Mouse (Mus musculus): ENCODE data around the gene Rln3. TPM values are rescaled to one million over a fixed set of nuclear protein-coding genes. Genes with fewer than 3 reads are reported as not detected.

The Rln3 gene
- polyA plus RNA-seq, 1 experiment, result not detected

DNA sequence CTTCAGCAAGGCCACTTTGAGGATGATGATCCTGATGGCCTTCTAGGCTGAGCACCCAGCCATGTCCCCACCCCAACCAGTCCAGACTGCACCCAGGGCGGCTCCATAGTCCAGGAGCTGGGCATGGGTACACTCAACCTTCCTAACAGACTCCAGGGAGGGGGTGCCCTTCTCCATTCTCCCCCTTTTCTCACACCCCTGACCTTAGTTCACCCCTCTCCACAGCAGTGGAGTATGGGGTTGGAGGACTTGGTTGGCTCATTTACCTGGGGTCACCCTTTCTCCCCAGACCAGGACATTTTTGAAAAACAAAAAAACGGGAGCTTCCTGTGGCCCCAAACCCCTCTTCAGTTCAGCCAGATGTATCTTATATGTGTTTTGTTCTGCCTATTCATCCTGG, 45.0 kb downstream of the Rln3 start:
- H3K4me1 ChIP-seq (ENCODE audit: control insufficient read depth, insufficient read depth, low read length), result peaks cover 6% of the 10 kb centered on the region; the same call in 1 of the 2 replicates

DNA sequence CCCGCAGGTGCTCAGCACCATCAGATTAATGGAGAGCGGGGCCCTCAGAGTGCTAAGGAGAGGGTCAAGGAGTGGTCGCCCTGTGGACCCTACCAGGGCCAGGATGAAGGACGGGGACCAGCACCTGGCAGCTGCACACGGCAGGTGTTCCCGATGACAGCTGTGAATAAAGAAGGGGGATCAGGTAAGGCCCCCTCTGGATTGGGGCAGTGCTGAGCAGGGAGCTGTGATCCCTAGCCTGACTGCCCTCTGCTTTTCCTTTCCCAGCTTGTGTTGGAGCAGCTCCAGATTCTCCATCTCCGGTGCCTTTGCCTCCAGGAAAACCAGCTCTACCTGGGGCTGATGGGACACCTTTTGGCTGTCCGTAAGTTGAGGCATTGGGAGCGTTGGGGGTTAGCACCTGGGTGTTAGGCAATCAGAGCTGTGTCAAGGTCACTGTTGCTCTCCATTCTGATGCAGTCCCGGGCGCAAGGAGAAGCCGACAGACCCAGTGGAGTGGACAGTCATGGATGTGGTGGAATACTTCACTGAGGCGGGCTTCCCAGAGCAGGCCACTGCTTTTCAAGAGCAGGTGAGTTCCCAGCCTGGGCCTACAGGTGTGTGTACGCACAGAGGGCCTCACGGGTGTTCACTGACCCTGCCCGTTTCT, 45.6 kb downstream of the Rln3 start:
- Histone ChIP-seq H3K4me3 (ENCODE audit: insufficient read depth, low read length) (peak overlapping the region; percentile 81), H3K4me1 (ENCODE audit: control insufficient read depth, insufficient read depth, low read length) (peaks cover 6% of the 10 kb centered on the region; the same call in 1 of the 2 replicates), H3K27ac (ENCODE audit: insufficient read depth, low read length) (no peak overlapping the region)
- TF ChIP-seq POLR2A (IDR thresholded peaks at IDR 0.05; ENCODE audit: low read depth, low read length), result no peak
- no peak for TF ChIP-seq CTCF (IDR thresholded peaks at IDR 0.05; ENCODE audit: borderline replicate concordance, insufficient read depth, low read length)

More for the DNA sequence above, 45.0 kb downstream of the Rln3 start:
- H3K4me3 ChIP-seq (ENCODE audit: insufficient read depth, low read length), result no peak overlapping the region
- TF ChIP-seq POLR2A (IDR thresholded peaks at IDR 0.05; ENCODE audit: low read depth, low read length) (no peak), CTCF (IDR thresholded peaks at IDR 0.05; ENCODE audit: borderline replicate concordance, insufficient read depth, low read length) (no peak)
- no peak overlapping the region for H3K27ac ChIP-seq (ENCODE audit: insufficient read depth, low read length)

DNA sequence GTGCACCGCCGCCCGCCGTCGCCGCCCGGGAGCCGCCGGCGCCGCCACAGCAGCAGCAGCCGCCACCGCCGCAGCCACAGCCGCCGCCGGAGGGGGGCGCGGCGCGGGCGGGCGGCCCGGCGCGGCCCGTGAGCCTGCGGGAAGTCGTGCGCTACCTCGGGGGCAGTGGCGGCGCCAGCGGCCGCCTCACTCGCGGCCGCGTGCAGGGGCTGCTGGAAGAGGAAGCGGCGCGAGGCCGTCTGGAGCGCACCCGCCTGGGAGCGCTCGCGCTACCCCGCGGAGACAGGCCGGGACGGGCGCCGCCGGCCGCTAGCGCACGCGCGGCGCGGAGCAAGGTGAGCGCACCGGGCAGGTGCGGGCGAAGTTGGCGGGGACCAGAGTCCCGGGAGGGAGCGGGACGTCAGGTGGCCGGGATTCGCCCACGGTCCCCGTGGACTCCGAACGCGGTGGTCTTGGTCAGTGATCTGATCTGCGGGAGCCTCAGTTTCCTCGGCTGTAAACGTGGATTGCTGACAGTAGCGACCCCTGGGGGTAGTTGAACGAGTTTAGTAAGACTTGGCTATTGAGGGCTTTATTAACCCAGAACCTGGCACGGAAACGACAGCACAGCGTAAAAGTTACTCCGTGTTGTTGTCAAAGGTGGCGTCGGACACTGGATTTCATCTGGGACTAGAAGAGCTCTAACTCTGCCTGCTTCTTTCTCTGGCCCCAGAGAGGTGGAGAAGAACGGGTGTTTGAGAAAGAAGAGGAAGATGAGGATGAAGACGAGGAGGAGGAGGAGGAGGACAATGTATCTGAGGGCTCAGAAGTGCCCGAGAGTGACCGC, 46.4 kb downstream of the Rln3 start:
- 0 out of 2 replicates have a peak, but pooled peaks have one; percentile 8 for TF ChIP-seq CTCF (IDR thresholded peaks at IDR 0.05; ENCODE audit: borderline replicate concordance, insufficient read depth, low read length)
- TF ChIP-seq POLR2A (IDR thresholded peaks at IDR 0.05; ENCODE audit: low read depth, low read length), result no peak

DNA sequence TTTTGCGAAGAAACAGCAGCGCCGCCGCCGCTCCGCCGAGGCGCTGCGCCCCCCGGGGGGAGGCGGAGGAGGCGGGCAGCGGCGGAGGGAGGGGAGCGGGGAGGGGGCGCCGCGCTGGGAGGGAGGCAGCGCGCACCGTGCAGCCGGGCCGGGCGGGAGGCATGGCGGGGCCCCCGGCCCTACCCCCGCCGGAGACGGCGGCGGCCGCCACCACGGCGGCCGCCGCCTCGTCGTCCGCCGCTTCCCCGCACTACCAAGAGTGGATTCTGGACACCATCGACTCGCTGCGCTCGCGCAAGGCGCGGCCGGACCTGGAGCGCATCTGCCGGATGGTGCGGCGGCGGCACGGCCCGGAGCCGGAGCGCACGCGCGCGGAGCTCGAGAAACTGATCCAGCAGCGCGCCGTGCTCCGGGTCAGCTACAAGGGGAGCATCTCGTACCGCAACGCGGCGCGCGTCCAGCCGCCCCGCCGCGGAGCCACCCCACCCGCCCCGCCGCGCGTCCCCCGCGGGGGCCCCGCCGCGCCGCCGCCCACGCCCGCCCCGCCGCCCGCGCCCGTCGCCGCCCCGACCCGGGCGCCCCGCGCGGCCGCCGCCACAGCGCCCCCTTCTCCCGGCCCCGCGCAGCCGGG, 47.2 kb downstream of the Rln3 start, which contains the start of gene Samd1:
Gene Samd1, plus strand, starts transcription at position 162 of the 631 bp plus-strand sequence.
- TF ChIP-seq POLR2A (IDR thresholded peaks at IDR 0.05; ENCODE audit: low read depth, low read length) (no peak), CTCF (IDR thresholded peaks at IDR 0.05; ENCODE audit: borderline replicate concordance, insufficient read depth, low read length) (no peak)
- H3K4me1 ChIP-seq (ENCODE audit: control insufficient read depth, insufficient read depth, low read length), result peaks cover 3% of the 10 kb centered on the region; the same call in 1 of the 2 replicates
- peak within 1 kb of the TSS; percentile 81 for H3K4me3 ChIP-seq (ENCODE audit: insufficient read depth, low read length)
- H3K27ac ChIP-seq (ENCODE audit: insufficient read depth, low read length), result peak within 1 kb of the TSS; percentile 95

More for the DNA sequence above, 46.4 kb downstream of the Rln3 start:
- peaks cover 5% of the 10 kb centered on the region; the same call in 1 of the 2 replicates for H3K4me1 ChIP-seq (ENCODE audit: control insufficient read depth, insufficient read depth, low read length)
- peak overlapping the region; percentile 81 for H3K4me3 ChIP-seq (ENCODE audit: insufficient read depth, low read length)
- H3K27ac ChIP-seq (ENCODE audit: insufficient read depth, low read length), result peak overlapping the region; percentile 31; the same call in 1 of the 2 replicates

DNA sequence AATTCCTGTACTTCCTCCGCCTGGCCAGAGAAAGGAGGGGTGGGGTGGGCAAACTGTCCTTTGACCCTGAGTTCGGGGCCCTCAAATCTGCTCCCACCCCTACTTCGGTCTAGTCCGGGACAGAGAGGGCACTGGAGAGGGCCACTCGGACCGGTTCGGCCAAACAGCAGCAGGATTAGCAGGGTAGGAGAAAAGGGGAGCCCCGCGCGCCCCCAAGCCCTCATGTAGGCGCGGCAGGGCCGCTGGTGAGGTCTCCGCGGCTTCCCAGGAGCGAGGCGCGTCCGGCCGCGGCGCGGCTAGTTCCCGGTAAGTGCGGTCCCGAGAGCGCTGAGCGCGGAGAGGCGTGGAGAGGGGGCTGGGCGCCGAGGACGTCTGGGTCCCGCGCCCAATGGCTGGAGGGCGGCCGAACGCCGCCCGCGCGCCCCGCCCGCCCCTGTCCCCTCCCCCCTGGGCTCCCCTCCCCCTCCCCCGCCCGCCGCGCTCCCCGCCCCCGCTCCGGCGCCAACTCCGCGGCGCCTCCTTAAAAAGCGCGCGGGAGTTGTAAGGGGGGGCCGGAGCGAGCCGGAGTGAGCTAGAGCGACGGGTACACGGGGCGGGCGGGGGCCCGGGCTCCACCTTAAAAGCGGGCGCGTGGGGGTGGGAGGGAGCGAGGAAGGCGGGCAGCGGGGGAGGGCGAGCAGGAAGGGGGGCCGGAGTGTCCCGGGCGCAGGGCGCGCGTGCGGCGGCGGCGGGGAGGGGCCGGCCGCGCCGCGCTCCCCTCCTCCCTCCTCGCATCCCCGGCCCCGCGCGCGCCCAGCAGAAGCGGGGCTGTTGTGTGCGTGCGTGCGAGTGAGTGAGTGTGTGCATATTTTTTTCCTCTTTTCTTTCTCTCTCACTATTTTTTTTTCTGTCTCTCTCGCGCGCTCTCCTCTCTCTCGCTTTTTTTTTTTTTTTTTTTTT, 48.0 kb downstream of the Rln3 start:
- peak overlapping the region; percentile 95 for H3K27ac ChIP-seq (ENCODE audit: insufficient read depth, low read length)
- H3K4me3 ChIP-seq (ENCODE audit: insufficient read depth, low read length), result peak overlapping the region; percentile 68
- no peak for TF ChIP-seq CTCF (IDR thresholded peaks at IDR 0.05; ENCODE audit: borderline replicate concordance, insufficient read depth, low read length)
- peak; percentile 92 for TF ChIP-seq POLR2A (IDR thresholded peaks at IDR 0.05; ENCODE audit: low read depth, low read length)
- H3K4me1 ChIP-seq (ENCODE audit: control insufficient read depth, insufficient read depth, low read length), result peaks cover 3% of the 10 kb centered on the region; the same call in 1 of the 2 replicates

DNA sequence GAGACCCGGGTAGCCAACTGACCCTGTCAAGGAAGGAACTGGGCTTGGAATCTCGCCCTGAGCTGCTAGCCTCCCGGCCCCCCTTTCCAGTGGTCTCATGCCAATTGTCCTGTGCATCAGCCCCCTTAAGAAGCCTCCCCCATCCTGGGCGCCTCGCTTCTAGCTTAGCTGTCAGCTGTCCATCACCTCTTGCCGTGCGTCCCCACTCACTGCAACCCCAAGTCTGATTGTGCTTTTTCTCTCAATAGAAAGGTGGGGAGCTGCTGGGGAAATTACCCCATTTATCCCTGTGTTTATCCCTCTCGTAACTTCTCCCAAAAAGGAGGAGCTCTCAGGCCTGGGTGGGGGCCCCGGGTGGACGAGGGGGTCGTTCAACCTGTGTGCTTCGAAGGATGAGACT, 48.8 kb downstream of the Rln3 start:
- no peak for TF ChIP-seq CTCF (IDR thresholded peaks at IDR 0.05; ENCODE audit: borderline replicate concordance, insufficient read depth, low read length)
- no peak for TF ChIP-seq POLR2A (IDR thresholded peaks at IDR 0.05; ENCODE audit: low read depth, low read length)
- H3K4me3 ChIP-seq (ENCODE audit: insufficient read depth, low read length), result peak overlapping the region; percentile 68; the same call in 1 of the 2 replicates
- H3K27ac ChIP-seq (ENCODE audit: insufficient read depth, low read length), result no peak overlapping the region
- peaks cover 3% of the 10 kb centered on the region; the same call in 1 of the 2 replicates for H3K4me1 ChIP-seq (ENCODE audit: control insufficient read depth, insufficient read depth, low read length)

DNA sequence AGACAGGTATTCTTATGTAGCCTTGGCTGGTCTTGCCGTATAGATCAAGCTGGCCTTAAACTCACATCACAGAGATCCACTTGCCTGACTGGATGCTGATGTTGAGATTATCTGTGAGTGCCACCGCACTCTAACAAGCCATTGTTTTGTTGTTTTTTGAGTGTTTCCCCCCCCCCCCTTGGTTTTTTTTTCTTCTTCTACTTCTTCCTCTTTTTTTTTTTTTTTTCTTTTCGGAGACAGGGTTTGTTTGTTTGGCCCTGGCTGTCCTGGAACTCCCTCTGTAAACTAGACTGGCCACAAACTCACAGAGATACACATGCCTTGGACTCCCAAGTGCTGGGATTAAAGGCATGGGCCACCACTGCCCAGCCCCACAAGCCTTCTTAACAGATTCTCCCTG, 50.8 kb downstream of the Rln3 start:
- TF ChIP-seq POLR2A (IDR thresholded peaks at IDR 0.05; ENCODE audit: low read depth, low read length), result no peak
- H3K4me1 ChIP-seq (ENCODE audit: control insufficient read depth, insufficient read depth, low read length), result no peaks in the 10 kb centered on the region
- H3K4me3 ChIP-seq (ENCODE audit: insufficient read depth, low read length), result no peak overlapping the region
- no peak overlapping the region for H3K27ac ChIP-seq (ENCODE audit: insufficient read depth, low read length)

Other genes with a start within 250 kb of the Rln3 start
- gene Adgrl1, start 144.9 kb downstream of the Rln3 start, polyA plus RNA-seq (2011; ENCODE audit: insufficient read length, low read depth, missing spikeins), result 67.4 and 95.4 TPM in 2 replicates
- gene Gm10644, start 89.8 kb downstream of the Rln3 start, polyA plus RNA-seq (2011; ENCODE audit: insufficient read length, low read depth, missing spikeins), result not detected in 2 replicates
- gene Asf1b, start 89.5 kb downstream of the Rln3 start, polyA plus RNA-seq (2011; ENCODE audit: insufficient read length, low read depth, missing spikeins), result 16.6 and 17.2 TPM in 2 replicates
- gene Prkaca, start 72.0 kb downstream of the Rln3 start, polyA plus RNA-seq (2011; ENCODE audit: insufficient read length, low read depth, missing spikeins), result 104 and 122 TPM in 2 replicates
- gene Samd1, start 47.3 kb downstream of the Rln3 start, polyA plus RNA-seq (2011; ENCODE audit: insufficient read length, low read depth, missing spikeins), result 38.1 and 47.9 TPM in 2 replicates
- gene 1700067K01Rik, start 43.5 kb downstream of the Rln3 start, polyA plus RNA-seq (2011; ENCODE audit: insufficient read length, low read depth, missing spikeins), result not detected in 2 replicates
- gene 2210011C24Rik, start 32.8 kb downstream of the Rln3 start, polyA plus RNA-seq (2011; ENCODE audit: insufficient read length, low read depth, missing spikeins), result not detected in 2 replicates
- 0.73 and 0.91 TPM in 2 replicates for gene Palm3, start 23.5 kb downstream of the Rln3 start, polyA plus RNA-seq (2011; ENCODE audit: insufficient read length, low read depth, missing spikeins)
- 1.1 and 1.5 TPM in 2 replicates for gene Il27ra, start 2.4 kb downstream of the Rln3 start, polyA plus RNA-seq (2011; ENCODE audit: insufficient read length, low read depth, missing spikeins)
- 1.7 and 2.0 TPM in 2 replicates for gene Gm10643, start 20.1 kb upstream of the Rln3 start, polyA plus RNA-seq (2011; ENCODE audit: insufficient read length, low read depth, missing spikeins)
- gene Rfx1, start 21.8 kb upstream of the Rln3 start, polyA plus RNA-seq (2011; ENCODE audit: insufficient read length, low read depth, missing spikeins), result 11.5 and 12.6 TPM in 2 replicates
- 19.7 and 20.4 TPM in 2 replicates for gene Dcaf15, start 59.8 kb upstream of the Rln3 start, polyA plus RNA-seq (2011; ENCODE audit: insufficient read length, low read depth, missing spikeins)
- gene Podnl1, start 81.0 kb upstream of the Rln3 start, polyA plus RNA-seq (2011; ENCODE audit: insufficient read length, low read depth, missing spikeins), result 3.2 and 5.8 TPM in 2 replicates
- gene Cc2d1a, start 102.9 kb upstream of the Rln3 start, polyA plus RNA-seq (2011; ENCODE audit: insufficient read length, low read depth, missing spikeins), result 17.7 and 20.0 TPM in 2 replicates
- 0.48 and 0.95 TPM in 2 replicates for gene 4930432K21Rik, start 103.0 kb upstream of the Rln3 start, polyA plus RNA-seq (2011; ENCODE audit: insufficient read length, low read depth, missing spikeins)
- not detected in 2 replicates for gene Nanos3, start 140.2 kb upstream of the Rln3 start, polyA plus RNA-seq (2011; ENCODE audit: insufficient read length, low read depth, missing spikeins)
- gene Zswim4, start 192.1 kb upstream of the Rln3 start, polyA plus RNA-seq (2011; ENCODE audit: insufficient read length, low read depth, missing spikeins), result 7.3 and 10.9 TPM in 2 replicates
- gene D8Ertd738e, start 204.7 kb upstream of the Rln3 start, polyA plus RNA-seq (2011; ENCODE audit: insufficient read length, low read depth, missing spikeins), result 98.2 and 104 TPM in 2 replicates
- 16.7 and 25.1 TPM in 2 replicates for gene Mri1, start 212.3 kb upstream of the Rln3 start, polyA plus RNA-seq (2011; ENCODE audit: insufficient read length, low read depth, missing spikeins)
- 12.0 and 12.1 TPM in 2 replicates for gene Ccdc130, start 225.4 kb upstream of the Rln3 start, polyA plus RNA-seq (2011; ENCODE audit: insufficient read length, low read depth, missing spikeins)

Measured in embryonic fibroblast, embryonic 13.5 days (primary cell).